Mouse (Mus musculus) left cerebral cortex, adult 2 months (tissue): ENCODE results near the gene Ccdc171. TPM values are rescaled to one million over a fixed set of nuclear protein-coding genes. Genes with fewer than 3 reads are reported as not detected.

ENCODE experiments used
- DNase-seq, 2 experiments: peaks; one replicate each; pipeline ENCODE4 v3.0.0; 2021 to 2022; ENCODE audit warnings: low spot score in 2 of 2, mixed read lengths in 1 of 2; ENCODE audit errors: extremely low spot score in 1 of 2
- H3K27ac ChIP-seq: fragments of 200-600 bp; 2 replicates; pipeline ENCODE4 v1.8.1; 2022
- H3K4me3 ChIP-seq: fragments of 200-600 bp; 2 replicates; pipeline ENCODE4 v1.8.1; 2022
- CTCF ChIP-seq: fragments of 200-600 bp; IDR thresholded peaks from 2 replicates; pipeline ENCODE4 v1.8.1; 2022; ENCODE audit warnings: antibody characterized with exemption, mild to moderate bottlenecking, moderate library complexity
- intact Hi-C: fragments of 180-260 bp; cut with DNase I; formaldehyde crosslinking; loops from one replicate; pipeline ENCODE4 v1.15.1; 2025
- total RNA-seq, 2 experiments: library from RNA; stranded (reverse); gene quantifications; 2 replicates each; pipeline ENCODE4 v1.2.3; 2021

Gene Ccdc171
- total RNA-seq, 2 experiments from 2014 or later = 3.6 to 4.8 TPM

DNA sequence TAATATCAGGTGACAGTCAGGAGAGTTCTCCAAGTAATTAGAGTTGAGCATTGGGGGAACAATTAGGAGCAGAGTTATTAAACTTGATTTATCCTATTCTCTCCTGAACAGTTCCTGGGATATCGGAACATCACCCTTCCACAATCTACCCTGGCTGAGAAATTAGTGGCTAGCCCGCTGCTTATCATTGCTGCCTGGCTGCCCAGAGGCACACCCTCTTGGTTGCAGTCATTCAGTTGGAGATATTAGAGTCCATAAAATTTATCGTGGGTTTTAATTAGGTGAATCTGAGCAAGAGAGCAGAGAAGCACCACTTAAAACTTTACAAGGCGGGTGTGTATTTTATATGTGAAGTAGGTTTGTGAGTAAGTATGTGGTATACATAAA is 214.5 kb downstream of the Ccdc171 start:
- H3K27ac ChIP-seq = no peak overlapping the region
- no peak for DNase-seq
- TF ChIP-seq CTCF = no peak
- intact Hi-C loops = no loop called here
- H3K4me3 ChIP-seq = no peak overlapping the region

DNA sequence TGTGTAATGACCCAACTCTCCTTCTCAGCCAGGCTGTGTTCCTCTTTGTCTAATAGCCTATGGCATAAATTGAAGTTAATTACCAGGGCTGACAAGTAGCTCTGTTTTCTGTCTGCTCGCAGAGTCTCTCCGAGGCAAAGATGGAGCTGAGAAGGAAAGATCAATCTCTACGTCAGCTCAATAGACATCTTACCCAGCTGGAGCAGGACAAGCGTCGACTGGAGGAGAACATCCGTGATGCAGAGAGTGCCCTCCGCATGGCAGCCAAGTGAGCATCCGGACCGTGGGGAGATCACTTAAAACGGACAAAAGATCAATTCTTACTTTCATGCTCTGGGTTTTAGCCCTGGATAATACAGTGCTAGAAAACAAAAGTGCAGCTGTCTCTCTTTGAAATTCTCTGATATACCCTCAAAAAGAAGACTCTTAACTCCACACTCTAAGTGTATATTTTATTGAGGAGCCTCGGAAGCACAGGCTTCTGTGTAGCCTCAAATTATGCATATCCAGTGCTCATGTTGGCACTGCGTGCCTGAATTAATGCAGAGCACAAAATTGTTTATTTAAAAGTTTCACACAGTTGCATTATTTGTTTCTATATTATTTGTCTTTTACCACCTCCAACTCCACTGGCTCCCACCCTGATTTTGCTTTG is 217.6 kb downstream of the Ccdc171 start:
- DNase-seq = no peak
- no peak for TF ChIP-seq CTCF
- Histone ChIP-seq H3K4me3 (no peak overlapping the region; the same call in 1 of the 2 replicates), H3K27ac (no peak overlapping the region)
- intact Hi-C loops = no loop called here

DNA sequence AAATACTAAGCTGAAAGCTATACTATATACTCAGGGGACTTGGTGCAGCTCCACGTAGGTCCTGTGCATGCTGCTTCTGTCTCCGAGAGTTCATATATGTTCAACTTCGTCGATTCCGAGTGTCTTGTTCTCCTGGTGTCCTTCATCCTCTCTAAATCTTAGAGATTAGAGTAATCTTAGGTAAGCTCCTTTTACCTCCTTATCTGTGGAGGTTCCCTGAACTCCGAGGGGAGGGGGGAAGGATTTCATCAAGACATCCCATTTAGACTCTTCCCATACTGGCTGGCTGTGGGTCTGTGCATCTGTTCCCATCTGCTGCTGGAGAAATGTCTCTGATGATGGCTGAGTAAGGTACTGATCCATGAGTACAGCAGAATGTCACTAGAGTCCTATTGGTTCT is 249.8 kb downstream of the Ccdc171 start:
- DNase-seq = no peak
- intact Hi-C loops = no loop called here
- no peak for TF ChIP-seq CTCF
- Histone ChIP-seq H3K27ac (no peak overlapping the region), H3K4me3 (no peak overlapping the region)

DNA sequence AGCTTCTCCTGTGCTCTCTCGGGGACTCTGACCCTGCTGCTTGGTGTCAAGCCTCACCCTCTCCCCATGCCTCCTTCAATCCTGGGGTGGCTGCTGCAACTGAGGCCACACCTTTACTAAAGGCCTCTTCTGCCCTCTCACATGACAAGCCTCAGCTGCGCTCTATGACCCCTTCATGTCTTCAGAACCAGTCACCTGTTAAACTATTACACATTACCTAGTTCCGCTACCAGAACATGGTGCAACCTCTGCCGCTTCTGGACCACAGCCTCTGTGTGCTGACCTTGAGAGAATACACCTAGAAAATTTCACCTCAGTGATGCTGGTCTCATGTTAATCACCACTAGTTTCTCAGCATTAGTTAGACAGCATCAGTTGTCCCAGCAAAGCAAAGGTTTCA is 254.7 kb downstream of the Ccdc171 start:
- Histone ChIP-seq H3K4me3 (no peak overlapping the region), H3K27ac (no peak overlapping the region)
- DNase-seq = no peak
- intact Hi-C loops = no loop called here
- TF ChIP-seq CTCF = no peak

DNA sequence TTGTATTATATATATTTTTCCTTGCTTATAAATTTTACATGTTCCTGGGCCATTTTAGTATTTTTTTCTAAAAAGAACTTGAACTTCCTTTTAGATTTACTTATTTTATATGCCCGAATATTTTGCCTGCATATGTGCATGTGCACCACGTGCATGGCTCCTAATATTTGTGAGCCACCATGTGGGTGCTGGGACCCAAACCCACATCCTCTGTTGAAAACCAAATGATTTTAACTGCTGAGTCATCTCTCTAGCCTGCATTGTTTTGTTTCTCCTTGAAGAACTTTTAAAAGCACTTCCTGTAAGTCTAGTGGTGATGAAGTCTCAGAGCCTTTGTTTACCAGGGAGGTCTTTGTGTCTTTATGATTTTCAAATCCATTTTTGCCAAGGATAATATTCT is 259.8 kb downstream of the Ccdc171 start:
- DNase-seq = no peak
- no peak overlapping the region for H3K4me3 ChIP-seq
- TF ChIP-seq CTCF = no peak
- no peak overlapping the region for H3K27ac ChIP-seq
- intact Hi-C loops = no loop called here

DNA sequence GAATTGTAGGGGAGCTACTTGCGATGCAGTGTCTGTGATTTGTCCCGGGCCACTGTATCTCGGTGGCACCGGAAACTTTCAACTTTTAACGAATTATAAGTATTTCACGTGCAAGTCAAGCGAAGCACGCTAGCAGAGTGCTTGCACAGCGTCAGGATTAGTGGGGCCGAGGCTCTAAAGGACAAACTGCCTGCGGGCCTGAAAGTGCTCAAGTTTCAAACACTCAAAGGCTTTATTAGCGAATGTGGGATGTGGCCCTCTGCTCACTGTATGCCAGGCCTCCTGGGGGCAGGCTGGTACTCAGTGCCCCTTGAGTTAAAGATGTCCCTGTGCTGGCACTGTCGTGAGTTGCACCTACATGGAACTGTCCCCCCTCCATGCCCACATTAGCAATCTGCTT is 266.5 kb downstream of the Ccdc171 start:
- no peak for DNase-seq
- Histone ChIP-seq H3K27ac (no peak overlapping the region), H3K4me3 (no peak overlapping the region)
- no peak for TF ChIP-seq CTCF
- intact Hi-C loops = loop anchor here (2.0 to 10.0 kb wide), 4 partner anchors 273 to 1305 kb away; no protein-coding TSS in a partner anchor

GRCm38 (mm10) chr4:83794315-83794922 is 269.1 kb downstream of the Ccdc171 start:
- H3K27ac ChIP-seq = no peak overlapping the region
- peak; percentile 47 to 53 for DNase-seq
- H3K4me3 ChIP-seq = no peak overlapping the region
- intact Hi-C loops = loop anchor here (5.0 to 10.0 kb wide), 3 partner anchors 640 to 1303 kb away; no protein-coding TSS in a partner anchor
- TF ChIP-seq CTCF = peak; percentile 84

DNA sequence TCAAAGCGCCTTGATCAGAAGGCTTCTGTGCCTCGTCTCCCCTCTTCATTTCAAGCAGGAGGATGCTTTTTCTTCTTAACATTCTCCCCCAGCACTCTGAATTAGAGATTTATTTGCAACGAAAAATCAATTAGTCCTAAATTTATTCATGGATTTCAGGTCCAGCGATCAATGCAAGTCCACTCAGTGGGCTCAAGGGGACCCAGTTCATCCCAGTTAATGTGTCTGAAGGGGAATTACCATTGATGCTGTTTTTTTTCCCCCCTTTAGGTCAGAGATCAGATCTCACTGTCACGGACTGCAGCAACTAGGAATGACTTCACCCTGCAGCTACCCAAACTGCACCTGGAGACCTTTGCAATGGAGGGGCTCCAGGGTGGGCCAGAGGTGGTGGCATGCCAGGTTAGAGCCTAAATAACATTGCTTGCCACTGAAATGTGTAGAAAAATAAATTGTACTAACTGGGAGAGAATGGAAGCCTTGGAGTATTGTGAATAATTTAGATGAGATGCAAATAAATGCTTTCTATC is 269.6 kb downstream of the Ccdc171 start:
- no peak for TF ChIP-seq CTCF
- H3K4me3 ChIP-seq = no peak overlapping the region
- H3K27ac ChIP-seq = no peak overlapping the region
- no peak for DNase-seq
- intact Hi-C loops = loop anchor here (5.0 to 10.0 kb wide), 3 partner anchors 640 to 1302 kb away; no protein-coding TSS in a partner anchor

- H3K4me3 ChIP-seq = no peak overlapping the region
- intact Hi-C loops = loop anchor here (10.0 kb wide), 1 partner anchor 637 kb away; no protein-coding TSS in a partner anchor
- H3K27ac ChIP-seq = no peak overlapping the region
- DNase-seq = no peak
- no peak for TF ChIP-seq CTCF
Observed at GRCm38 (mm10) chr4:83797976-83798375, 272.6 kb downstream of the Ccdc171 start.

DNA sequence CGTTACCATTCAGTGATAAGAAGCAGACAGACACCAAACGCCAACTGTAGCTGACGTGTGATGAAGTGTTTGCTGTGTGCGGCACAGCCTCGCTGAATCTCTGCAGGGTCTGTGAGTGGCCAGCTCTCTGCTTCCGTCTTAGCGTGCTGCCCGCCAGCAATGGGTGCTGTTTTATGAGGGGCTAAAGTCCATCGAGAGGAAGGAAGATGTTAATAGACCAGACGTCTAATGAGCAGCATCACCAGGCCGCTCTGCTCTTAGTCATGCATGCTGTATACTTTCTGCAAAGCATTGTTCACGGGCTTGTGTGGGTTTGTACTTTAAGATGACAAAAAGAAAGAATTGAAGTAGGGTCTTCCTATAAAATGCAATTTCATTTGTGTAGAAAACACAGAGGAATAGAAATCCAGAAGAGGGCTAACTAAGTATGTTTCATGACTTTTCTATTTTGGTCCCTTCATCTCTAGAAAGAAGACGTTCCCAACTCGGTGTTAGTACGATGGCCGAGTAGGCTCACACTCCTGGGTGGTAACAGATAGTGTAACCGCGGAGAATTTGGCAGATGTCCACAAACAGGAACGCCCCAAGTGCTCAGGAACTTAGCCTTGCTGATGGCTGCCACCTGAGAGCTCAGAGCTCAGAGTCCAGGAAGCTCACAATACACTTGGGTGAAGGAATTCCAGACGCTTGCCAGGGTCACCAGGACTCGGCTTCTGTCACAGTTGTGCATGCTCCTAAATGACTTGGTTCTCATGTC is 273.5 kb downstream of the Ccdc171 start:
- TF ChIP-seq CTCF = no peak
- Histone ChIP-seq H3K27ac (no peak overlapping the region), H3K4me3 (no peak overlapping the region)
- intact Hi-C loops = loop anchor here (10.0 kb wide), 1 partner anchor 636 kb away; no protein-coding TSS in a partner anchor
- DNase-seq = no peak

DNA sequence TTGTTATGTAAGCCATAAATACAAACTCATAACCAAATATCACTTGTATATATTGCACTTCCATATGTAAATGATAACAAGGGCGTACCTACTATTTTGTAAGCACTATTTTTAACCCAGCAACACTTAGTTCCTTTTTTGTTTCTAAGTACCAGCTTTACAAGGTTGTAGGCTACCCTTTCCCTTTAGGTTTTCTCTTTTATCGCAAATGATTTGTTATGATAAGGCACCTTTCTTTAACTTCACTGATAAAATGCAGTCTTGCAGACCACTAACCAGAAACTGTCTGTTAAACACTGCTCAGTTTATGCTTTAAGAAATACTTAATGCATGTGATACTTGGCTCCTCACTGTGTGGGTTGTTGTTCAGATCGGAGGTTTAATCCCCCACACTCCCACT is 275.1 kb downstream of the Ccdc171 start:
- Histone ChIP-seq H3K4me3 (no peak overlapping the region), H3K27ac (no peak overlapping the region)
- no peak for TF ChIP-seq CTCF
- no peak for DNase-seq
- intact Hi-C loops = no loop called here

GRCm38 (mm10) chr4:83816925-83817324 is 291.6 kb downstream of the Ccdc171 start:
- no peak overlapping the region for H3K27ac ChIP-seq
- H3K4me3 ChIP-seq = no peak overlapping the region
- TF ChIP-seq CTCF = no peak
- no peak for DNase-seq
- intact Hi-C loops = no loop called here
